Mouse (Mus musculus): ENCODE measurements around the gene Batf3. TPM values are rescaled to one million over a fixed set of nuclear protein-coding genes. Genes with fewer than 3 reads are reported as not detected.
A peak's percentile ranks its signal among the peaks of the same experiment; 100 is the strongest.
"Not testable (repeated sequence)": the region's sequence is repeated elsewhere in the genome, so short reads cannot be mapped to it uniquely, and the experiment has no call there.

The Batf3 gene
- polyA plus RNA-seq, 1 experiment from 2014 or later, result 5.2 TPM

GRCm38 (mm10) chr1:191122744-191123143, 25.1 kb downstream of the Batf3 start:
- Histone ChIP-seq H3K36me3 (no peaks in the 10 kb centered on the region), H3K27me3 (ENCODE audit: insufficient read depth, poor library complexity, severe bottlenecking) (peaks cover 23% of the 10 kb centered on the region), H3K9me3 (no peaks in the 10 kb centered on the region), H3K27ac (no peak overlapping the region), H3K4me3 (no peak overlapping the region), H3K4me1 (replicated peaks) (peaks cover 15% of the 10 kb centered on the region)
- DNase-seq (ENCODE audit: low spot score), result no peak
- 85% methylated on average over 3 of the region's 3 CpGs for WGBS

- Histone ChIP-seq H3K4me1 (replicated peaks) (peaks cover 15% of the 10 kb centered on the region), H3K27me3 (ENCODE audit: insufficient read depth, poor library complexity, severe bottlenecking) (peaks cover 23% of the 10 kb centered on the region), H3K27ac (no peak overlapping the region), H3K9me3 (no peaks in the 10 kb centered on the region), H3K4me3 (no peak overlapping the region), H3K36me3 (no peaks in the 10 kb centered on the region)
- WGBS, result 86% methylated on average over 2 of the region's 2 CpGs
- DNase-seq (ENCODE audit: low spot score), result no peak
These were observed 26.0 kb downstream of the Batf3 start for GRCm38 (mm10) chr1:191123696-191124095.

GRCm38 (mm10) chr1:191124288-191124687, 26.6 kb downstream of the Batf3 start:
- H3K27me3 ChIP-seq (ENCODE audit: insufficient read depth, poor library complexity, severe bottlenecking), result peaks cover 23% of the 10 kb centered on the region
- 66% methylated on average over 4 of the region's 4 CpGs for WGBS
- no peak for DNase-seq (ENCODE audit: low spot score)
- no peak overlapping the region for H3K27ac ChIP-seq
- no peak overlapping the region for H3K4me3 ChIP-seq
- H3K9me3 ChIP-seq, result peaks cover 3% of the 10 kb centered on the region; the same call in 1 of the 2 replicates
- peaks cover 15% of the 10 kb centered on the region for H3K4me1 ChIP-seq (replicated peaks)
- H3K36me3 ChIP-seq, result no peaks in the 10 kb centered on the region

- Histone ChIP-seq H3K36me3 (no peaks in the 10 kb centered on the region), H3K27me3 (ENCODE audit: insufficient read depth, poor library complexity, severe bottlenecking) (peaks cover 23% of the 10 kb centered on the region), H3K9me3 (peaks cover 13% of the 10 kb centered on the region), H3K27ac (0 out of 2 replicates have a peak overlapping the region, but pooled peaks have one; percentile 6), H3K4me1 (replicated peaks) (peaks cover 15% of the 10 kb centered on the region), H3K4me3 (peak overlapping the region; percentile 46)
- 15% methylated on average over 38 of the region's 38 CpGs for WGBS
- peak; percentile 78 for DNase-seq (ENCODE audit: low spot score)
These were observed 28.4 kb downstream of the Batf3 start for GRCm38 (mm10) chr1:191125811-191126638.

- Histone ChIP-seq H3K9me3 (peaks cover 13% of the 10 kb centered on the region), H3K4me1 (replicated peaks) (0 out of 2 replicates have a peak, but pooled peaks cover 5% of the 10 kb centered on the region), H3K27me3 (ENCODE audit: insufficient read depth, poor library complexity, severe bottlenecking) (no peaks in the 10 kb centered on the region), H3K4me3 (no peak overlapping the region), H3K27ac (no peak overlapping the region), H3K36me3 (no peaks in the 10 kb centered on the region)
- 88% methylated on average over 2 of the region's 2 CpGs for WGBS
- no peak for DNase-seq (ENCODE audit: low spot score)
These were observed 34.0 kb downstream of the Batf3 start for GRCm38 (mm10) chr1:191131692-191132091.

GRCm38 (mm10) chr1:191132240-191132639, 34.6 kb downstream of the Batf3 start:
- Histone ChIP-seq H3K9me3 (peaks cover 13% of the 10 kb centered on the region), H3K27ac (no peak overlapping the region), H3K27me3 (ENCODE audit: insufficient read depth, poor library complexity, severe bottlenecking) (no peaks in the 10 kb centered on the region), H3K36me3 (no peaks in the 10 kb centered on the region), H3K4me1 (replicated peaks) (0 out of 2 replicates have a peak, but pooled peaks cover 5% of the 10 kb centered on the region), H3K4me3 (no peak overlapping the region)
- WGBS, result 80% methylated on average over 5 of the region's 5 CpGs
- no peak for DNase-seq (ENCODE audit: low spot score)

GRCm38 (mm10) chr1:191132934-191133333, 35.3 kb downstream of the Batf3 start:
- WGBS, result 77% methylated on average over 5 of the region's 5 CpGs
- H3K4me1 ChIP-seq (replicated peaks), result 0 out of 2 replicates have a peak, but pooled peaks cover 5% of the 10 kb centered on the region
- peaks cover 13% of the 10 kb centered on the region for H3K9me3 ChIP-seq
- no peak overlapping the region for H3K4me3 ChIP-seq
- no peak overlapping the region for H3K27ac ChIP-seq
- no peaks in the 10 kb centered on the region for H3K27me3 ChIP-seq (ENCODE audit: insufficient read depth, poor library complexity, severe bottlenecking)
- H3K36me3 ChIP-seq, result no peaks in the 10 kb centered on the region
- no peak for DNase-seq (ENCODE audit: low spot score)

GRCm38 (mm10) chr1:191135406-191135805, 37.8 kb downstream of the Batf3 start:
- Histone ChIP-seq H3K4me1 (replicated peaks) (0 out of 2 replicates have a peak, but pooled peaks cover 5% of the 10 kb centered on the region), H3K4me3 (no peak overlapping the region), H3K27me3 (ENCODE audit: insufficient read depth, poor library complexity, severe bottlenecking) (no peaks in the 10 kb centered on the region), H3K36me3 (no peaks in the 10 kb centered on the region), H3K27ac (no peak overlapping the region), H3K9me3 (no peaks in the 10 kb centered on the region)
- 54% methylated on average over 4 of the region's 4 CpGs for WGBS
- DNase-seq (ENCODE audit: low spot score), result no peak

- Histone ChIP-seq H3K4me1 (replicated peaks) (0 out of 2 replicates have a peak, but pooled peaks cover 8% of the 10 kb centered on the region), H3K36me3 (no peaks in the 10 kb centered on the region), H3K9me3 (peaks cover 5% of the 10 kb centered on the region), H3K27ac (no peak overlapping the region), H3K4me3 (no peak overlapping the region), H3K27me3 (ENCODE audit: insufficient read depth, poor library complexity, severe bottlenecking) (no peaks in the 10 kb centered on the region)
- no peak for DNase-seq (ENCODE audit: low spot score)
- WGBS, result 97% methylated on average over 4 of the region's 4 CpGs
These were observed 40.8 kb downstream of the Batf3 start for GRCm38 (mm10) chr1:191138436-191138835.

GRCm38 (mm10) chr1:191138874-191139495, 41.3 kb downstream of the Batf3 start:
- no peak overlapping the region for H3K27ac ChIP-seq
- no peak for DNase-seq (ENCODE audit: low spot score)
- no peak overlapping the region for H3K4me3 ChIP-seq
- WGBS, result 75% methylated on average over 7 of the region's 7 CpGs
- H3K9me3 ChIP-seq, result peaks cover 5% of the 10 kb centered on the region
- H3K36me3 ChIP-seq, result no peaks in the 10 kb centered on the region
- no peaks in the 10 kb centered on the region for H3K27me3 ChIP-seq (ENCODE audit: insufficient read depth, poor library complexity, severe bottlenecking)
- H3K4me1 ChIP-seq (replicated peaks), result 0 out of 2 replicates have a peak, but pooled peaks cover 4% of the 10 kb centered on the region

GRCm38 (mm10) chr1:191140983-191141382, 43.3 kb downstream of the Batf3 start:
- H3K27me3 ChIP-seq (ENCODE audit: insufficient read depth, poor library complexity, severe bottlenecking), result no peaks in the 10 kb centered on the region
- peaks cover 5% of the 10 kb centered on the region for H3K9me3 ChIP-seq
- no peak for DNase-seq (ENCODE audit: low spot score)
- H3K4me3 ChIP-seq, result no peak overlapping the region
- no peaks in the 10 kb centered on the region for H3K36me3 ChIP-seq
- 82% methylated on average over 8 of the region's 8 CpGs for WGBS
- H3K27ac ChIP-seq, result no peak overlapping the region
- 0 out of 2 replicates have a peak, but pooled peaks cover 3% of the 10 kb centered on the region for H3K4me1 ChIP-seq (replicated peaks)

GRCm38 (mm10) chr1:191149489-191149888, 51.8 kb downstream of the Batf3 start:
- H3K4me3 ChIP-seq; H3K27me3 ChIP-seq (ENCODE audit: insufficient read depth, poor library complexity, severe bottlenecking); H3K9me3 ChIP-seq; H3K4me1 ChIP-seq (replicated peaks); H3K36me3 ChIP-seq; DNase-seq (ENCODE audit: low spot score); H3K27ac ChIP-seq: not testable (repeated sequence)
- WGBS, result 88% methylated on average over 5 of the region's 5 CpGs
